Mouse (Mus musculus) gastrocnemius, postnatal 4 days (tissue): ENCODE data around the gene Hic2. TPM values are rescaled to one million over a fixed set of nuclear protein-coding genes. Genes with fewer than 3 reads are reported as not detected.
"Not testable (repeated sequence)": the region's sequence is repeated elsewhere in the genome, so short reads cannot be mapped to it uniquely, and the experiment has no call there.

Experiments used
- DNase-seq, 2 experiments: peaks; one replicate each; pipeline ENCODE4 v3.0.0; 2021 to 2022; ENCODE audit warnings: low spot score in 2 of 2, mixed read lengths in 2 of 2
- long read RNA-seq, 2 experiments: library from polyadenylated mRNA; stranded (forward); transcript quantifications; one replicate each; pipeline ENCODE4 v2.0.0; 2021
- total RNA-seq, 2 experiments: library from RNA; stranded (reverse); gene quantifications; 2 replicates each; pipeline ENCODE4 v1.2.3; 2021

The Hic2 gene
- 1 to 10 TPM; 2.7 to 3.9 TPM for total RNA-seq
- long read RNA-seq, experiment 1 = 0 reads
- long read RNA-seq, experiment 2 = 0 reads

DNA sequence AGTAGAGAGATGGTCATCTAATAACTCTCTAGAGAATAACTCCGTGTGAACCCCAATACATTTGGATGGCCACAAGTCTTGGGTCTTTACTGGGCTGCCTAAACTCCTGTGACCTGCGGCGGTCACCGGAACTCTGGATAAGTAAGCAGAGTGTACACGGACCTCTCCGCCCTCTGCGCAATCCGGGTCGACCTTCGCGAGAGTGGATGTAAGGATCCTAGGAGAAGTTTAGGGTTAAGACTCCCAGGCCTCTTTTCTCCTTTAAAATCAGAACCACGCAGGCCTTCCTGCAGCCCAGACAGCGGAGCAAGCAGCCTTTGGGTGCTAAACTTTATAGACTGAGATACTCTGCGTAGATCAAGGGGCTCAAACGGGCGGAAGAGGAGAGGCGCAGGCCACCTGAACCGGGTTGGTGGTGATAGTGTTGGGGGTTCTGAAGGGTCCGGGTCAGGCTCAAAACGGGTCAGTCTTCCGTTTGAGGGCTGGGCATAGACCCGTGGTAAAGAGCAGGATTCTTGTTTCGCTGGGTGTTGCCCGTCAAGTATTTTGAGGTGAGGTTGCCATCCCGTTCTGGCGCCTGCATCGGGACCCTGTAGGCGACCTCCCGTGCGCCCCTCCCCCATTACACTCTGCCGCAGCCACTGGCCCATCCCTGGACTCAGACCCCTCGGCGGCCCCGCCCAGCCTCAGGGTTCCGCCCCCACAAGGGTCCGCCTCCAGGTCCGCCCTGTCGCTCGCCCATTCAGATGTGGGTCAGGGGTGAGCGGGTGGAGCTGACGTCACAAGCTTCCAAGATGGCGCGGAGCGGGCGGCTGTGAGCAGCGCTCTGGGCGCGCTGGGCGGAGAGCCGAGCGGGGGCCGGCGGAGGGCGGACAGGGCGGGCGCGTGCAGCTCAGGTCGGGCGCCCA lies at the start of gene Hic2:
Gene Hic2, plus strand, starts transcription at position 779 of the 908 bp plus-strand sequence.
- DNase-seq = peak; percentile 90 to 94

DNA sequence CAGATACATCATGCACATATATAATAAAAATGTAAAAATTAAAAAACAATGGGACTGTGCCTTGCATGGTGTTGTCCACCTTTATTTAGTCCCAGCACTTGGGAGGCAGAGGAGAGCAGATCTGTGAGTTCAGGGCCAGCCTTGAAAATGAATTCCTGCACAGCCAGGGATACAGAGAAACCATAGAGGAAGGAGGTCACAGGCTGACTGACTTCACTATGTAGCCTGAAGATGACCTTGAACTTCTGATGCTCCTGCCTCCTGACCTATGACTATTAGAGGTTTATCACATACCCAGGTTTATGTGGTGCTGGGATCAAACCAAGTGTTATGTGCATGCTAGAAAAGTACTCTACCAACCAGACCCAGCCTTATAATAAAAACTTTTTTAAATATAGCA lies 47.9 kb upstream of the Hic2 start:
- no peak for DNase-seq

DNA sequence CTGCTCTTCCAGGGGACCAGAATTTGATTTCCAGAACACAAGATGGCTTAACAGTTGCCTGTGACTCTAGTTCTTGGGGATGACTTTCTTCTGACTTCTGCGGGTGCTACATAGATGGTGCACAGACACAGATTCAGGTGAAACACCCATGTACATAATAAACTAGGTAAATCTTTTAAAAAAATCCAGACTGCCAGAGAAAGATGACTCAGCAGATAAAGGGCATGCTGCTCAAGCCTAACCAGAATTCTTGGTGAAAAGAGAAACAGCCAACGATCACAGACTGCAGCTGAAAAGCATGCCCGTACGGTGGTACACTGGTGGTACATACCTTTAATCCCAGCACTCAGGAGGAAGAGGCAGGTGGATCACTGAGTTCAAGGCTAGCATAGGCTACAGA lies 39.5 kb upstream of the Hic2 start:
- no peak for DNase-seq

DNA sequence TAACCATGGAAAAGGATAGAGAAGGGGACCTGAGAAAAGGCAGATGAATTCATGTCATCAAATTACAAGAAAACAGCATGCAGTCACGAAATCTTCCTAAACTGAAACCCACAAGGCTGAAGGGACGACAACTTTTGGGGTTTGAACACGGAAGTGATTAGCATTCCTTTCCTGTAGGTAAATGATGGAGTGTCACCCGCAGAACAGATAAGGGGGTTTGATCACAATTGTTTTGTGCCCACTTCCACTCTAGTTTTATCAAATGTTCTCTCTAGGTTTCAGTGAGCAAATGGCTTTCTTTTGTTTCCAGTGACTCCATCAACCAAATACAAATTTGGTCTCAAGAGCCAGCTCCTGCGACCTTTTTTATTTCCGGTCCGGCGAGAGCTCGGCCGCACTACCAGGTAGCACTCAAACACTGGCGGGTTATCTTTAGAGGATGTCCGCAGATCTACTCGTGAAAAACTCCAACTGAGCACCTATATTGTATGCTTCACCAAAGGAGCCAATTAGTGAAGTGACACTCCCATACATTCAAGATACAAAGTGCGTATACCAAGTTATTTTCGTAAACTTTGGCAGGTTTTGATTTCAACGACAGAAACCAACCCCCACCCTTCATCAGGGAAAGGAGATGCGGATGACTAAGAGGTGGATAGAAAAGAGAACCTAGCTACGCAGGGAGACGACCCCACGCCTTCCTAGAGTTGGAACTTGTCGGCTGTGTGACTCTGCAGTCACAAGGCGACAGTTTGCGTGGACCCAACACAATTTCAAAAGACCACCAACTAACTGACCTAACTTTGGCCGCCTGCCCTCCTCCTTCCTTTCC lies 33.0 kb upstream of the Hic2 start:
- DNase-seq = no peak

DNA sequence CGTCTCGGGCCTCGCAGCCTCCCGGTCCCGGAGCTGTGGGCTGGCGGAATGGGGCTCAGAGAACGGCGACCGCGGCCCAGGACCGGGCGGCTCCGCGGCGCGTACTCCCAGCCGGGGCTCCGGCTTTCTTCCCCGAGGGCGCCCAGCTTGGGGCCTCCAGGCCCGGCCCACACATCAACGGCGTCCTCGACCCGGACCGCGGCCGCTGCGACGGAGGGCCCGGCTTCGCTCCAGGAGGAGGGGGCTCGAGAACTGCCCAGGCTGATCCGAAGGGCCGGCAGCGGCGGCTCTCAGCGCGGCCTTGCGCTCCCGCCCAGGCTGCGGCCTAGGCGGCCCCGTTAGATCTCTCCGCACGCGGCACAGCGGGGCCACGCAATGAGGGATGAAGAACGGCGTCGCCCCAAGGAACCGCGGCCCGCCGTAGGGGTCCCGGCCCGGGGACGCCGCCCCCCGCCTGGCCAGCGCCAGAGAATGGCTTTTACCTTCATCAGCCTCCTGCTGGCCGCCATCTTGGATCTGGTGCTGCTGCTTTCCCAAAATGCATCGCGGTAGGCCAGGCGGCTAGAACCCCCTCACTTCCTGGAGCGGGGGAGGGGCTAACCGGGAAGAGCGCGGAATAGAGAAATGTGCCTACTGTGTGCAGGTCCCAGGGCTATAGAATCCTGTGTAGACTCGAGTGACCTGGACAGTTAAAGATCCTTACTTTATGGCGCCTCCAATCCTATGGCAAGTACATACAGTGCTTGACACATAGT lies 32.2 kb upstream of the Hic2 start:
- peak; percentile 66 to 84 for DNase-seq

DNA sequence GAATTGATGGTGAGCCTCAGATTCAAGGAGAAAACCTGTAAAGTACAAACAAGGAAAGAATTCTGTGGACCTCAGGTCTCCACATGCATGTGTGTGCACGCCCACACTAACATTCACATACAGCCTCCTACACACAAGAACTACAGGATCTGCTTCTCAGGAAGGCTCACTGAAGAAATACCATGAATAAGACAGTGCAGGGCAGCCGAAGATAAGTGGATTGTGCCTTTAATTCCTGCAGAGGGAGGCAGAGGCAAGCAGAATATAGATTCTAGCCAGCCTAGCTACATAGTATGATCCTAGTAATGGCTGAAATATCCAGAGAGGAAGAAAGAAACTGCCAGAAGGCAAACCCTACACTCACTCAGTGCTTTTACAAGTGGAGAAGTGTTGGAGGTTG lies 31.4 kb upstream of the Hic2 start:
- DNase-seq = no peak

DNA sequence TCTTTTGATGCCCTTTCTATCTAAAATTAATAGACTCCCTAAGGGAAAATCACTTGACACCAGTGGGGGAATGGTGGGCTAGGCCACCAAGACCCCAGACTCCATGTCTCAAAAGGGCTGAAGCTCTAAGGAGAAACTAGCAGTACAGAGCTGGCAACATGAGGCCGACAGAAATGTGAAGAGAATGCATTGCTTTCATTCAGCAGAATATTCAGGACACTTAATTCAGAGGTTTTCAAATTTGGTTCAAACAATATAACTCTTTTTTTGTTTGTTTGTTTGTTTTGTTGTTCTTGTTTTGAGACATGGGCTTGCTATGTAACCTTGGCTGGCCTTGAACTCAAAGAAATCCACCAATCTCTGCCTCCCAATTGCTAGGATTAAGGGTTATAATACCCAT lies 30.8 kb upstream of the Hic2 start, which contains the start of gene Ube2l3:
Gene Ube2l3, minus strand, starts transcription at position 101 of the 400 bp plus-strand sequence.
- DNase-seq = no peak

DNA sequence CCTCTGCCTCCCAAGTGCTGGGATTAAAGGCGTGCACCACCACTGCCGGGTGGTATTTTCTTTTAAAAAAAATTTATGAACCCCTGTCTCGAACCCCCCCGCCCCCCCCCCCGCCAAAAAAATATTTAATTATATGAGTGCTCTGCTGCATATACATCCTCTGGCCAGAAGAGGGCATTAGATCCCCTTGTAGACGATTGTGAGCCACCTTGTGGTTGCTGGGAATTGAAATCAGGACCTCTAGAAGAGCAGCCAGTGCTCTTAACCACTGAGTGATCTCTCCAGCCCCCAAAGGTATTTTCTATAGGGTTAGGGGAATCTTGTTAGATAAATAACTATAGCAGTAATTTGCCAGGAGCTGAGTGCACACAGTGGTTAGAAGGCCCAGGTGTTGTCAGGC lies 28.4 kb upstream of the Hic2 start:
- no peak for DNase-seq

DNA sequence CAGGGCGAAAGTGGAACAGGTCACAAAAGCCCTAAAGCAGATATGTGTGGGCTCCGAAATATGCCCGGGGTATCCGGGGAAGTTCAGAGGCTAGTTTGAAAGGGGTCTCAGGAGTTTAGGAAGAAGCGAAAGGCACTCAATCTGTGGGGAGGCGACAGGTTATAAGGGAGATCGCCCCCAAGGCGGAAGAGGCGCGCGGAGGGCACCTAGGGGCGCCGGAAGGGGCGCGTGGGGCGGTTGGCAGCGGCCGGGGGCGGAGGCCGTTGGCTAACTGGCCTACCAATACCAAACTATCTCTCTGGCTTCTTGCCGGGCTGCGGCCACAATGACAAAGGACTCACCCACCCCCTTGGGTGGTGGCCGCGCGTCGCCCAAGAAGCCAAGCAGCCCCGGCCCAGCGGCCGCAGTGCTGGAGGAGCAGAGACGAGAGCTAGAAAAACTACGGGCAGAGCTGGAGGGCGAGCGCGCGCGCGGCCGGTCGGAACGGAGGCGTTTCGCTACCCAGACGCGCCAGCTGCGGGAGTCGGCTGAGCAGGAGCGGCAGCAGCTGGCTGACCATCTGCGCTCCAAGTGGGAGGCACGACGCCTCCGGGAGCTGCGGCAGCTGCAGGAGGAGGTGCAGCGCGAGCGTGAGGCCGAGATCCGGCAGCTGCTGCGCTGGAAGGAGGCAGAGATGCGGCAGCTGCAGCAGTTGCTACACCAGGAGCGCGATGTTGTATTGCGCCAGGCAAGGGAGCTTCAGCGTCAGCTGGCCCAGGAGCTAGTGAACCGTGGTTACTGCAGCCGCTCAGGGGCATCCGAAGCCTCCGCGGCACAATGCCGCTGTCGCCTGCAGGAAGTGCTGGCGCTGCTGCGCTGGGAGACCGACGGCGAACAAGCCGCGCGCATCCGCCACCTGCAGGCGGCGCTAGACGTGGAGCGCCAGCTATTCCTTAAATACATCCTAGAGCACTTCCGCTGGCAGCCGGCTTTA lies 24.7 kb upstream of the Hic2 start, which contains the start of gene Rimbp3:
Gene Rimbp3, plus strand, starts transcription at position 215 of the 973 bp plus-strand sequence.
- DNase-seq = peak; percentile 55 to 86

DNA sequence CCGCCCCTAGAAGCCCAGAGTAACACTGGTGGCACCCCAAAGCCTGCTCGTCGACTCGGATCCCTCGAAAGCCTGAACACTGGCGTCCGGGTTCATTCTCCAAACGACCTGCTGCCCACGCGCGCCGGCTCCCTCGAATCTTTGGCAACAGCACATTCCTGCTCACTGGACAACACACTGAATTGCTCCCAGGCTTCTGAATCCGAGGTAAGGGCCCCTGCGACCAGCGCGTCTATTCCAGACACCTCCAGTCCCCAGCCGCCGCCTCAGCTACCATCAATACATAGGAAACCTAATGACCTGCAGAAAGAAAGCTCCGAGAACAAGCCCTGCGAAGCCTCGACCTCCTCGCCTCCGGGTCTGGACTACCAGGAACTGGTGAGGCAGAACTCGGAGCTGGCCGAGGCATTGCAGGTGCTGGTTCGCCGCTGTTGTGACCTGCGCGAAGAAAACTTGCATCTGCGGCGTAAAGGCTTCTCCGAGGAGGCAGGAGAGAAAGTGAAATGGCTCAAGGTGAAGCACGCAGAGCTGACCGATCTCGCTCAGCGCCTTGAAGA lies 23.9 kb upstream of the Hic2 start:
- peak in 1 of 2 experiments; percentile 45 for DNase-seq

DNA sequence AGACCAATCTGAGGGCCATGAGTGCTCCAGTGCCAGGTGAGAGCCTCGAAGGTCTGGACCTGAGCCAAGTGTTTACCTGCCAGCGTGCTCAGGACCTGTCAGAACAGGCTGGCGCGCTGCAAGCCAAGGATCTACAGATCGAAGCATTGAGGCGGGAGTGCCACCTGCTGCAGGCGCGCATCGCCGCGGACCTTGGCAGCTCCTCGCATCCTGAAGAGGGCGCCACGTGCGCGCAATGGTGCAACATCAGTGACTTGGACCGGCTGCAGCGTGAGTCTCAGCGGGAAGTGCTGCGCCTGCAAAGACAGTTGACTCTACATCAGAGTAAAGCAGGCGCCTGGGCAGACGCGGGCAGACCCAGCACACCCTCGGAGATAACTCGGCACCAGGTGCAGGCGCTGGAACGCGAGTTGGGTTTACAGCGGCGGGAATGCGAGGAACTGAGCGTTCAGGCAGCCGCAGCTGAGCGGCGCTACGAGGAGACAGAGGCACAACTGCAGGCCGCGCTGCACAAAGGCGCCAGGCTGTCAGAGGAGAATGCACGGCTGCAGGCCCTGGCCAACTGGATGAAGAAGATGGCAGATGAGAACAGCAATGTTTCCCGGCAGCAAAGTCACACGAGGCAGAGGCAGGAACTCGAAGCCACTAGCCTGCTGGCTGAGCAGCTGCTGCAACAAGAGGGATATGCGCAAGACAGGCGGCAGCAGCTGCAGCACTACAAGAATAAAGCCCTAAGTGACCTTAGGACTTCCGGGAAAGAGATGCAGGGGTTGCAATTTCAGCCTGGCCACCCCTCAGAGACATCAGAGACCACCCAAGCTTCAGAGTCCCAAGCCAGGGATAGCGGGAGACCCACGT lies 23.2 kb upstream of the Hic2 start:
- peak; percentile 81 to 89 for DNase-seq

DNA sequence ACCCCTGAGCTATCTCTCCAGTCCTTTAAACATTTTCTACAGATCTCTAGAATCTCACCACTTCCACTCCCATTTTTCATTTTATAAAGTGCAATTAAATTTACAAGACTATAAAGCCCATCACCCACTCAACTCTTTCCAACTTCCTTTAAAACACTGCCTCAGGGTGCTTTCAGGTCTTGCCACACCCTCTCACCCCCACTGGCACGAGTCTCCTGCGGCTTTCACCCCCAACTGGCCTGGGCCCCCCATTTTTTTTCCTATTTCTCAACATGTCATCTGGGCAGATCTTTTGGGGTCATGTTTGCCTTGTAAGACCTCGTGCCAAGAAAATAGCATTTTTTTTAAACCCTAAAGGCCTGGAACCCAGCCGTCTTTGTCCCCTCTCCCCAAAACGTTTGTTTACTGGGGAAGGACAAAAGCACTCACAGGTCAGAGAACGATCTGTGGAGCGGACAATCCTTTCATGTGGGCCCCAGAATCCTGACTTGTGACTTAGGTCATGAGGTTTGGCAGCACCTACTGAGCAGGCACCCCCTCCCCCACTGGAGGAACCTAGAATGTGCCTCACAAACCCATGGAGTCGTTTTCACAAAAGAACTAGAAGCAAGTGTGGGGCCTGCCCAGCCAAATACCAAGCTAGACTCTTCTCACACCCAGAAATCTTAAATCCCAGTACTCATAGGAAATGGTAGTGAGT lies 16.3 kb upstream of the Hic2 start:
- DNase-seq = no peak

DNA sequence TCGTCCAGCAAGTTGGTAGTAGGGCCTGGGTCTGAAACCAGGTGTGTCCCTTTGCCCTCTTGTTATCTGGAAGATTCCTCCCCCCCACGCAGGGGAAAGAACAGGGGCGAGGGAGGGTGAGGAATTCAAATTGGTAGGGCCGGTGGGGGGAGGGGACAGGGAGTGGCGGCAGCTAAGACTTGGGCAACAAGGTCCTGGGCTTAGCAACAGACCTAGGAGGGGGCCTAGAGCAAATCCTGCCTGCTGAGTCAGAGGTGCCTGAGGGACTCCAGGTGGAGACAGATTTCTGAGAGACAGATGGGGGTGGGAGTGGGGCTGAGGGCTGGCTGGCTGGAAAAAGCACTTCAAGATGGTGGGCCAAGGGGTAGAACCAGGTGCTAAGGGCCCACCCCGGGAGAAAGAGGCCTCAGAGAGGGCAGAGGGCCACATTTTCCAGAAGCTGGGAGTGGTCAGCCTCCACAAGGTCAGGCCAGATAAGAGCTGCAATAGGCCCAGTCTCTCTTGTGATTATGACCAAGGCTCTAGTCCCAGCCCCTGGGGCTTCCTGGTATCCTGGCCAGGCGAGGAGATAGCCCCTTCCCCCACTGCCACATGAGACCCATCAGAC lies 13.1 kb upstream of the Hic2 start:
- DNase-seq = no peak

DNA sequence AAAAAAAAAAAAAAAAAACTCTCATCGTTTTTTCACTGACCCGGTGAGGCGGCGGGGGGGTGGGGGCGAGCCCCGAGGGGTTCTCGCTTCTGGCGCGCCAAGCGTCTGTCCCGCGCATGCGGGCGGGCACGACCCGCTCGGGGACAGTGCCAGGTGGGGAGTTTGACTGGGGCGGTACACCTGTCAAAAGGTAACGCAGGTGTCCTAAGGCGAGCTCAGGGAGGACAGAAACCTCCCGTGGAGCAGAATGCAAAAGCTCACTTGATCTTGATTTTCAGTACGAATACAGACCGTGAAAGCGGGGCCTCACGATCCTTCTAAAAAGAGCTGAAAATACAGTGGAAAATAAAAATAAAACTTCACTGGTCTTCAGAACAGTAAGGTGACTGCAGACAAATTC lies 11.2 kb upstream of the Hic2 start:
- peak; percentile 98 to 100 for DNase-seq

DNA sequence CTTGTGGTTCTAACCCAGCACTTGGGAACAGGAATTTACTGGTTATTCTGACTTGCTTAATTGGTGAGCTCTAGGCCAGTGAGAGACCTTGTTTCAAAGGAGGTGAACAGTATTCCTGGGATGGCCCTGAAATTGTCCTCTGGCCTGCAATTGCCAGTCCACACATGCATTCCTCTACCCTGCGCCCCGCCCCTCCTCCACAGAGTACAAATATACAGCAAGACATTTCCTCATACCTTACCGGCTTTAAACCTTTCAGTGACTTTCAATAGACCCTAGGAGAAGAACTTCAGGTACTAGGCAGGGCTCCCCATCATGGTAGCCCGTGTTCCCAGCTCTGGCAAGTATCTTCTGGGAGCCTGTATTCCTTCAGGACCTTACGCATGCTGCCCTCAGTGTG lies 7.8 kb upstream of the Hic2 start:
- no peak for DNase-seq

DNA sequence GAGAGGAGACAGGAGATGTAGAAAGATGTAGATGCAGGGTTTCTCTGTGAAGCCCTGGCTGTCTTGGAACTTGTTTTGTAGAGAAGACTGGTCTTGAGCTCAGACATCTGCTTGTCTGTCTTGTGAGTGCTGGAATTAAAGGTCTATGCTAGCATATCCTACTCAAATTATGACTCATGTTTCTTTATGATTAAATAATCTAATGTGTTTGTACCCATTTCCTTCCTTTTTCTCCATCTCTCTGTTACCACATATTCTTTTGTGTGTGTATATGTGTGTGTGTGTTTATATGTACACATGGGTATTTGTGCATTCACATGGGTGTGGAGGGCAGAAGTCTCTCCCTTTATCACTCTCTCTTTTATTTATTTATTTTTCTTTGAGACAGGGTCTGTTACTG lies 6.9 kb upstream of the Hic2 start:
- DNase-seq = no peak

DNA sequence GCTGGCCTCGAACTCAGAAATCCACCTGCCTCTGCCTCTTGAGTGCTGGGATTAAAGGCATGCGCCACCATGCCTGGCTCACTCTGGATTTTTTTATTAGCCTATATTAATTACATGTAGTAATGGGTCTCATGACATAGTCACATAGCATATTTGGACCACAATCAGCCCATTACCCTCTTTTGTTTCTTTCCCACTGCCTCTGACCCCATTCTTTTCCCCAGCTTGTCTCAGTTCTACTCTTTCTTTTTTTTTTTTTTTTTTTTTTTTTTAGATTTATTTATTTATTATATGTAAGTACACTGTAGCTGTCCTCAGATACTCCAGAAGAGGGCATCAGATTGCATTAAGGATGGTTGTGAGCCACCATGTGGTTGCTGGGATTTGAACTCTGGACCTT lies 1.8 kb upstream of the Hic2 start:
- DNase-seq = not testable (repeated sequence)
